9 mouse cellular contexts compared by ENCODE assay signal in the genomic region with DNA sequence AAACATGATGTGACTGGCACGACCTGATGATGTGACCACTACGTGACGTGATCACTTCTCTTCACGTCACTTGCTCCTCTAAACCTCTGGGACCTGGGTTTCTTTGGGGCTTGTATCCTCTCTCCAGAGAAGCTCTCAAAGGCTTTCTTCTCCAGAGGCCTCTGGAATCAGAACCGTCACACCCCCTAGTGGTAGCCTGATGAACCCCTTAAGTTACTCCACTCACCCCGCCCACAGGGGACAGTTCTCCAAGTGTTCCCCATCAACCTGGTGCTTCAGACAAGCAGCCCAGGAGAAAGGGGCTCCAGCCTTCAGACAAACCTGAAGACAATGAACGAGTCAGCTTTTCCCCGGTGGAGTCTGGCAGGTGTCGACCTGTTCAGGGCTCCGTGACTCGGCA.
DNase-seq lines count a peak whose midpoint lies in the region; ATAC-seq and TF ChIP-seq lines count a peak whose summit lies in the region.
"Had no signal": no experiment of that assay in that cellular context is flagged by ENCODE, and none has a peak within 500 bp of the region (broad histone marks: within the 10 kb centered on the region; RNA-seq: fewer than 3 reads in every experiment).

No protein-coding gene starts in this region.

- WGBS in midbrain, embryonic 11.5 days, result 68% methylated on average over 11 of the region's 11 CpGs
- WGBS in midbrain, embryonic 15.5 days, result 70% methylated on average over 11 of the region's 11 CpGs
- WGBS in liver, postnatal 0 days (ENCODE audit: insufficient replicate concordance), result 61% methylated on average over 11 of the region's 11 CpGs
- 67% methylated on average over 11 of the region's 11 CpGs for whole genome bisulfite sequencing in small intestine, adult 2 months

- H3K4me2 ChIP-seq in midbrain, embryonic 11.5 days, result no peak overlapping the region
- H3K4me2 ChIP-seq in midbrain, embryonic 15.5 days, result no peak overlapping the region
- no peak overlapping the region for H3K4me2 ChIP-seq in liver, postnatal 0 days (ENCODE audit: low read depth, low read length)

- ATAC-seq in cerebellum, adult (ENCODE audit: insufficient number of reproducible peaks, low FRiP score, low TSS enrichment), result no peak
- ATAC-seq in midbrain, embryonic 11.5 days (ENCODE audit: low FRiP score), result no peak
- ATAC-seq in midbrain, embryonic 15.5 days (replicated peaks), result no peak
- no peak for ATAC-seq in liver, postnatal 0 days

- no peak overlapping the region for H3K9ac ChIP-seq in midbrain, embryonic 11.5 days (ENCODE audit: low read length)
- H3K9ac ChIP-seq in midbrain, embryonic 15.5 days, result no peak overlapping the region
- H3K9ac ChIP-seq in liver, postnatal 0 days (replicated peaks), result no peak overlapping the region

- no peak for TF ChIP-seq EP300 in liver, postnatal 0 days (IDR thresholded peaks at IDR 0.05; ENCODE audit: low read depth)

- H3K27ac ChIP-seq in midbrain, embryonic 11.5 days (ENCODE audit: low read depth, low read length), result no peak overlapping the region
- no peak overlapping the region for H3K27ac ChIP-seq in midbrain, embryonic 15.5 days
- no peak overlapping the region for H3K27ac ChIP-seq in liver, postnatal 0 days (ENCODE audit: low read depth)
- H3K27ac ChIP-seq in small intestine, adult 2 months (ENCODE audit: insufficient read depth, low read depth, low read length), result no peak overlapping the region
- H3K27ac ChIP-seq: macrophage had no signal

- no peak overlapping the region for H3K4me3 ChIP-seq in midbrain, embryonic 11.5 days (ENCODE audit: low read depth, low read length)
- H3K4me3 ChIP-seq in midbrain, embryonic 15.5 days, result no peak overlapping the region
- H3K4me3 ChIP-seq in liver, postnatal 0 days (ENCODE audit: low read depth, low read length), result no peak overlapping the region
- H3K4me3 ChIP-seq in small intestine, adult 2 months (ENCODE audit: low read depth, low read length), result no peak overlapping the region

- no peaks in the 10 kb centered on the region for H3K27me3 ChIP-seq in midbrain, embryonic 11.5 days (ENCODE audit: control insufficient read depth, insufficient read depth, low read length)
- H3K27me3 ChIP-seq in midbrain, embryonic 15.5 days (replicated peaks), result no peaks in the 10 kb centered on the region
- no peaks in the 10 kb centered on the region for H3K27me3 ChIP-seq in liver, postnatal 0 days (ENCODE audit: insufficient read depth, low read length)
- no peaks in the 10 kb centered on the region for H3K27me3 ChIP-seq in small intestine, adult 2 months (ENCODE audit: control insufficient read depth, insufficient read depth, low read length)

- TF ChIP-seq POLR2A in small intestine, adult 2 months (IDR thresholded peaks at IDR 0.05; ENCODE audit: low read depth, low read length), result no peak

- peak; percentile 16 for DNase-seq in cerebellum, adult 11 months
- DNase-seq in midbrain, embryonic 11.5 days (ENCODE audit: low spot score, missing footprints), result peak; percentile 86
- peak; percentile 87 for DNase-seq in cerebellum, postnatal 10 days
- DNase-seq in heart, postnatal 4 days, result peak; percentile 82
- DNase-seq in liver, postnatal 0 days, result peak; percentile 43

- no peaks in the 10 kb centered on the region for H3K36me3 ChIP-seq in midbrain, embryonic 11.5 days (ENCODE audit: control insufficient read depth, insufficient read depth, low read length)
- no peaks in the 10 kb centered on the region for H3K36me3 ChIP-seq in midbrain, embryonic 15.5 days (replicated peaks)
- H3K36me3 ChIP-seq in liver, postnatal 0 days (replicated peaks; ENCODE audit: insufficient read depth, low read length), result no peaks in the 10 kb centered on the region
- no peaks in the 10 kb centered on the region for H3K36me3 ChIP-seq in small intestine, adult 2 months (ENCODE audit: control insufficient read depth, insufficient read depth, low read length)

- no peaks in the 10 kb centered on the region for H3K9me3 ChIP-seq in midbrain, embryonic 11.5 days (ENCODE audit: control insufficient read depth, low read length)
- H3K9me3 ChIP-seq in midbrain, embryonic 15.5 days, result no peaks in the 10 kb centered on the region
- H3K9me3 ChIP-seq in liver, postnatal 0 days (ENCODE audit: low read length), result no peaks in the 10 kb centered on the region

- no peaks in the 10 kb centered on the region for H3K4me1 ChIP-seq in midbrain, embryonic 11.5 days (ENCODE audit: control insufficient read depth, insufficient read depth, low read length)
- H3K4me1 ChIP-seq in midbrain, embryonic 15.5 days, result peaks cover 5% of the 10 kb centered on the region
- H3K4me1 ChIP-seq in liver, postnatal 0 days (ENCODE audit: insufficient read depth), result peaks cover 5% of the 10 kb centered on the region; the same call in 1 of the 2 replicates
- H3K4me1 ChIP-seq in small intestine, adult 2 months (ENCODE audit: control insufficient read depth, insufficient read depth, insufficient read length, low read length), result no peaks in the 10 kb centered on the region

- peak; percentile 52 for TF ChIP-seq CTCF in liver, postnatal 0 days (IDR thresholded peaks at IDR 0.05; ENCODE audit: low read depth)
- TF ChIP-seq CTCF in small intestine, adult 2 months (IDR thresholded peaks at IDR 0.05; ENCODE audit: extremely low read depth, insufficient read length, insufficient replicate concordance, low read depth, low read length), result peak; percentile 38; the same call in 1 of the 2 replicates

Comparison
In these comparisons a context has a peak if more than half of its experiments do, and no peak if none do; other contexts are left out.
1. DNase-seq: peak in every context shown above with its lines; median percentile 87 in cerebellum, postnatal 10 days; 86 in midbrain, embryonic 11.5 days; 82 in heart, postnatal 4 days; 43 in liver, postnatal 0 days; 16 in cerebellum, adult 11 months.